Mouse (Mus musculus) spleen, postnatal 4 days (tissue): ENCODE results near the gene Shf.

Source experiments
- DNase-seq, 2 experiments: peaks; one replicate each; pipeline ENCODE4 v3.0.0; 2022; ENCODE audit warnings: low spot score in 2 of 2

Shf gene

GRCm38 (mm10) chr2:122301921-122302573 lies 66.9 kb downstream of the Shf start:
- DNase-seq = no peak

- DNase-seq = no peak
Measured at GRCm38 (mm10) chr2:122301081-122301920, 67.7 kb downstream of the Shf start.

GRCm38 (mm10) chr2:122300656-122301020 lies 68.3 kb downstream of the Shf start:
- no peak for DNase-seq

GRCm38 (mm10) chr2:122299911-122300655 lies 68.9 kb downstream of the Shf start:
- DNase-seq = no peak
